Mouse (Mus musculus): Measurements from ENCODE around the gene Lyrm7. TPM values are rescaled to one million over a fixed set of nuclear protein-coding genes. Genes with fewer than 3 reads are reported as not detected.

The Lyrm7 gene
- polyA plus RNA-seq, 1 experiment from 2014 or later, result 8.6 TPM

- DNase-seq (ENCODE audit: low spot score) (no peak), ATAC-seq (replicated peaks; ENCODE audit: low FRiP score) (no peak)
- Histone ChIP-seq H3K4me1 (replicated peaks; ENCODE audit: control insufficient read depth, insufficient read depth, low read length) (no peaks in the 10 kb centered on the region), H3K9ac (ENCODE audit: low read length) (no peak overlapping the region), H3K9me3 (ENCODE audit: control insufficient read depth, low read length) (no peaks in the 10 kb centered on the region), H3K27me3 (ENCODE audit: control insufficient read depth, insufficient read depth, low read length) (no peaks in the 10 kb centered on the region), H3K36me3 (ENCODE audit: control insufficient read depth, insufficient read depth, low read length) (peaks cover 12% of the 10 kb centered on the region; the same call in 1 of the 2 replicates), H3K4me3 (ENCODE audit: low read depth, low read length) (no peak overlapping the region), H3K27ac (ENCODE audit: low read depth, low read length) (no peak overlapping the region), H3K4me2 (ENCODE audit: low read depth, low read length, severe bottlenecking) (no peak overlapping the region)
- WGBS, result 95% methylated on average over 5 of the region's 5 CpGs
Observed at GRCm38 (mm10) chr11:54876031-54876430, 15.3 kb upstream of the Lyrm7 start.

- Histone ChIP-seq H3K27me3 (ENCODE audit: control insufficient read depth, insufficient read depth, low read length) (no peaks in the 10 kb centered on the region), H3K9ac (ENCODE audit: low read length) (no peak overlapping the region), H3K4me3 (ENCODE audit: low read depth, low read length) (no peak overlapping the region), H3K9me3 (ENCODE audit: control insufficient read depth, low read length) (no peaks in the 10 kb centered on the region), H3K36me3 (ENCODE audit: control insufficient read depth, insufficient read depth, low read length) (peaks cover 19% of the 10 kb centered on the region), H3K27ac (ENCODE audit: low read depth, low read length) (no peak overlapping the region), H3K4me2 (ENCODE audit: low read depth, low read length, severe bottlenecking) (no peak overlapping the region), H3K4me1 (replicated peaks; ENCODE audit: control insufficient read depth, insufficient read depth, low read length) (peaks cover 3% of the 10 kb centered on the region; the same call in 1 of the 2 replicates)
- ATAC-seq (replicated peaks; ENCODE audit: low FRiP score) (no peak), DNase-seq (ENCODE audit: low spot score) (no peak)
- WGBS, result 80% methylated on average over 7 of the region's 7 CpGs
Observed at GRCm38 (mm10) chr11:54871831-54872537, 11.3 kb upstream of the Lyrm7 start.

DNA sequence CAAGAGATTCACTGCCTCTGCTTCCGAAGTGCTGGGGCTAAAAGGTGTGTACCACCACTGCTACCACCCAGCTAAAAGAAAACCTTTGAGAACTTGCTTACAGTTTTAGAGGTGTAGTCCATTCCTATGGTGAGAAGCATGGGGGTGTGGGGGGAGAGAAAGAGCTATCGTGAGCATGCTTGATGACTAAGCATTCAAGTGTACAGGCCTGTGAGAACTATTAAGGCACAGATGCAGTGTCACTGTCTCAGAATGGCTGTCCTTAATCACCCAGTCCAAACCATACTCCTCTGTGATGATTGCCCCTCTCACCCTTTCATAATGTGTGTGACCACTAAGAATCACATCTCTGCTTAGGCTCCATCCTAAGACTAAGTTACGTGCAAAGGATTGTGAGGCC, 8.6 kb upstream of the Lyrm7 start:
- DNase-seq (ENCODE audit: low spot score) (no peak), ATAC-seq (replicated peaks; ENCODE audit: low FRiP score) (no peak)
- H3K27ac ChIP-seq (ENCODE audit: low read depth, low read length), result no peak overlapping the region
- 92% methylated on average over 3 of the region's 3 CpGs for WGBS
- H3K27me3 ChIP-seq (ENCODE audit: control insufficient read depth, insufficient read depth, low read length), result no peaks in the 10 kb centered on the region
- H3K9ac ChIP-seq (ENCODE audit: low read length), result no peak overlapping the region
- H3K4me1 ChIP-seq (replicated peaks; ENCODE audit: control insufficient read depth, insufficient read depth, low read length), result peaks cover 3% of the 10 kb centered on the region; the same call in 1 of the 2 replicates
- H3K4me3 ChIP-seq (ENCODE audit: low read depth, low read length), result no peak overlapping the region
- H3K9me3 ChIP-seq (ENCODE audit: control insufficient read depth, low read length), result no peaks in the 10 kb centered on the region
- H3K36me3 ChIP-seq (ENCODE audit: control insufficient read depth, insufficient read depth, low read length), result peaks cover 19% of the 10 kb centered on the region
- H3K4me2 ChIP-seq (ENCODE audit: low read depth, low read length, severe bottlenecking), result no peak overlapping the region

GRCm38 (mm10) chr11:54868445-54868844, 7.7 kb upstream of the Lyrm7 start:
- no peak overlapping the region for H3K9ac ChIP-seq (ENCODE audit: low read length)
- H3K27me3 ChIP-seq (ENCODE audit: control insufficient read depth, insufficient read depth, low read length), result no peaks in the 10 kb centered on the region
- peaks cover 13% of the 10 kb centered on the region for H3K36me3 ChIP-seq (ENCODE audit: control insufficient read depth, insufficient read depth, low read length)
- H3K4me2 ChIP-seq (ENCODE audit: low read depth, low read length, severe bottlenecking), result no peak overlapping the region
- 87% methylated on average over 2 of the region's 2 CpGs for WGBS
- peaks cover 3% of the 10 kb centered on the region; the same call in 1 of the 2 replicates for H3K4me1 ChIP-seq (replicated peaks; ENCODE audit: control insufficient read depth, insufficient read depth, low read length)
- H3K27ac ChIP-seq (ENCODE audit: low read depth, low read length), result no peak overlapping the region
- DNase-seq (ENCODE audit: low spot score) (no peak), ATAC-seq (replicated peaks; ENCODE audit: low FRiP score) (no peak)
- H3K9me3 ChIP-seq (ENCODE audit: control insufficient read depth, low read length), result no peaks in the 10 kb centered on the region
- no peak overlapping the region for H3K4me3 ChIP-seq (ENCODE audit: low read depth, low read length)

DNA sequence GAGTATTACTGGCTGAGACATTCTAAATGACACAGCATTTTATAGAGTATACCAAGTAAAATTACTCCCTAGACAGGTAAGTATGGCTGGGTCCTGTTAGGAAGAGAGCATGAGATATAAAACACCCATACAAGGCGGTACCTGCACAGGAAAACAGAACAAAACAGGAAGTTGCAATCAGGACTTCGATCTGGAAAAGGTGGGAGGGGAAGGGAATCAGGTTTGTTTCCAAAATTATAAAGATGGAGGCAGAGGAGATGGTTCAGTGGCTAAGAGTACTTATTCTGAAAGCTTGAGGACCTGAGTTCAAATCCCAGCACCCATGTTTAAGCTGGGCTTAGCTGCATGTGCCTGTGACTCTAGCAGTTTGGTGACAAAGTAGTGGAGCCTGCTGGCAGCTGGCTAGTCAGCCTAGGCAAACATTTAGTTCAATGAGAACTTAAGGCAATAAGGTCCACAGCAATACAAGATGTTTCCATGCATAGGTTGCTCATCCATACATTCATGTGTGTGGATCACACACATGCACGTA, 7.3 kb upstream of the Lyrm7 start:
- ATAC-seq (replicated peaks; ENCODE audit: low FRiP score), result no peak
- peaks cover 3% of the 10 kb centered on the region; the same call in 1 of the 2 replicates for H3K4me1 ChIP-seq (replicated peaks; ENCODE audit: control insufficient read depth, insufficient read depth, low read length)
- H3K4me2 ChIP-seq (ENCODE audit: low read depth, low read length, severe bottlenecking), result peak overlapping the region; percentile 79; the same call in 1 of the 2 replicates
- peaks cover 12% of the 10 kb centered on the region for H3K36me3 ChIP-seq (ENCODE audit: control insufficient read depth, insufficient read depth, low read length)
- no peak overlapping the region for H3K27ac ChIP-seq (ENCODE audit: low read depth, low read length)
- H3K9me3 ChIP-seq (ENCODE audit: control insufficient read depth, low read length), result no peaks in the 10 kb centered on the region
- H3K4me3 ChIP-seq (ENCODE audit: low read depth, low read length), result peak overlapping the region; percentile 95; the same call in 1 of the 2 replicates
- DNase-seq (ENCODE audit: low spot score), result no peak
- 94% methylated on average over 3 of the region's 3 CpGs for WGBS
- H3K9ac ChIP-seq (ENCODE audit: low read length), result no peak overlapping the region
- H3K27me3 ChIP-seq (ENCODE audit: control insufficient read depth, insufficient read depth, low read length), result no peaks in the 10 kb centered on the region

- peaks cover 3% of the 10 kb centered on the region; the same call in 1 of the 2 replicates for H3K4me1 ChIP-seq (replicated peaks; ENCODE audit: control insufficient read depth, insufficient read depth, low read length)
- H3K9ac ChIP-seq (ENCODE audit: low read length), result peak overlapping the region; percentile 99
- peak overlapping the region; percentile 80; the same call in 1 of the 2 replicates for H3K27ac ChIP-seq (ENCODE audit: low read depth, low read length)
- 4% methylated on average over 5 of the region's 5 CpGs for WGBS
- no peaks in the 10 kb centered on the region for H3K9me3 ChIP-seq (ENCODE audit: control insufficient read depth, low read length)
- H3K4me3 ChIP-seq (ENCODE audit: low read depth, low read length), result peak overlapping the region; percentile 95
- DNase-seq (ENCODE audit: low spot score) (peak; percentile 56), ATAC-seq (replicated peaks; ENCODE audit: low FRiP score) (0 out of 2 replicates have a peak, but pooled peaks have one; percentile 2)
- H3K4me2 ChIP-seq (ENCODE audit: low read depth, low read length, severe bottlenecking), result peak overlapping the region; percentile 79
- H3K36me3 ChIP-seq (ENCODE audit: control insufficient read depth, insufficient read depth, low read length), result peaks cover 12% of the 10 kb centered on the region
- no peaks in the 10 kb centered on the region for H3K27me3 ChIP-seq (ENCODE audit: control insufficient read depth, insufficient read depth, low read length)
Observed at GRCm38 (mm10) chr11:54867049-54867385, 6.3 kb upstream of the Lyrm7 start.

GRCm38 (mm10) chr11:54866119-54867048, 5.7 kb upstream of the Lyrm7 start, which contains the start of gene Hint1:
Gene Hint1 (plus strand): TSS chr11:54866383.
- no peaks in the 10 kb centered on the region for H3K9me3 ChIP-seq (ENCODE audit: control insufficient read depth, low read length)
- H3K9ac ChIP-seq (ENCODE audit: low read length), result peak within 1 kb of the TSS; percentile 99
- peak; percentile 76 for ATAC-seq (replicated peaks; ENCODE audit: low FRiP score)
- peak within 1 kb of the TSS; percentile 95 for H3K4me3 ChIP-seq (ENCODE audit: low read depth, low read length)
- H3K36me3 ChIP-seq (ENCODE audit: control insufficient read depth, insufficient read depth, low read length), result peaks cover 11% of the 10 kb centered on the region
- no peaks in the 10 kb centered on the region for H3K27me3 ChIP-seq (ENCODE audit: control insufficient read depth, insufficient read depth, low read length)
- H3K27ac ChIP-seq (ENCODE audit: low read depth, low read length), result peak within 1 kb of the TSS; percentile 80
- H3K4me1 ChIP-seq (replicated peaks; ENCODE audit: control insufficient read depth, insufficient read depth, low read length), result peaks cover 3% of the 10 kb centered on the region; the same call in 1 of the 2 replicates
- peak; percentile 96 for DNase-seq (ENCODE audit: low spot score)
- peak within 1 kb of the TSS; percentile 79 for H3K4me2 ChIP-seq (ENCODE audit: low read depth, low read length, severe bottlenecking)
- under 1% methylated on average over 106 of the region's 107 CpGs for WGBS
